Mouse (Mus musculus) megakaryocyte, embryonic 14.5 days (primary cell): ENCODE data around the gene Rxfp4.

Experiments
- FLI1 ChIP-seq: IDR thresholded peaks from 2 replicates; pipeline ENCODE4 v1.6.1; 2012; ENCODE audit warnings: low read length, inconsistent platforms, mixed read lengths
- GATA1 ChIP-seq: IDR thresholded peaks from 3 replicates; pipeline ENCODE4 v1.6.1; 2012; ENCODE audit warnings: mixed read lengths, low read length, inconsistent platforms, borderline replicate concordance

GRCm38 (mm10) chr3:88695545-88695944, 42.6 kb upstream of the Rxfp4 start:
- TF ChIP-seq GATA1 (no peak), FLI1 (no peak)
